Mouse (Mus musculus): Measurements from ENCODE around the gene Gpatch3.

- TF ChIP-seq POLR2A (IDR thresholded peaks at IDR 0.05; ENCODE audit: control insufficient read depth, extremely low read depth, insufficient read depth, low read length, poor library complexity) (no peak), CTCF (IDR thresholded peaks at IDR 0.05; ENCODE audit: borderline replicate concordance, control insufficient read depth, extremely low read depth, insufficient read depth, low read length, poor library complexity) (no peak)
Observed at GRCm38 (mm10) chr4:133532777-133533176, 41.8 kb upstream of the Gpatch3 start.
